Mouse (Mus musculus) lung, postnatal 0 days (tissue): ENCODE results near the gene Cnot4.

Experiments
- CTCF ChIP-seq: IDR thresholded peaks from 2 replicates; pipeline ENCODE4 v1.5.1; 2016; ENCODE audit warnings: antibody characterized with exemption, mild to moderate bottlenecking
- EP300 ChIP-seq: IDR thresholded peaks from 2 replicates; pipeline ENCODE4 v1.6.1; 2016; ENCODE audit warnings: antibody characterized with exemption, mild to moderate bottlenecking, control low read depth

DNA sequence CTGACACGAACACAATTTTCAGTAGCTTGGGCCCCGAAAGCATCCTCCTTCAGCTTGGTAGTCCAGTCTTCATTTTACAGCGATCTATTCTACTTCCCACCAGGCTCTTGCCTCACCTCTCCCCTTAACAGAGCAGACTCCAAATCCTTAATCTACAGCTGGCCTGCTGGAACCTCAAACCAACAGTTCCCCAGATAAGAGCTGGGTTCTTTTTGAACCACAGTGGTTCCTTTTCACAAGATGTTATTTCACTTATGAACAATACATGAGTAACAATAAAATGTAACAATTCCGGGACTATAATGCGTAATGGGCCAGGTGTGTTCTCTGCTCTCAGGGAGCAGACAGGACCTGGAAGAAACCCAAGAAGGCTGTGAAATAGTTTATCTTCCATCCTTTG, 116.9 kb downstream of the Cnot4 start:
- TF ChIP-seq CTCF (no peak), EP300 (no peak)
